Mouse (Mus musculus) embryo, embryonic 9.5 days (tissue): ENCODE results near the gene Btbd18.
"Not testable (repeated sequence)": the region's sequence is repeated elsewhere in the genome, so short reads cannot be mapped to it uniquely, and the experiment has no call there.

Experiments used
- DNase-seq: peaks from one replicate; pipeline ENCODE4 v3.0.0-alpha.2; 2017; ENCODE audit errors: extremely low spot score

Gene Btbd18

DNA sequence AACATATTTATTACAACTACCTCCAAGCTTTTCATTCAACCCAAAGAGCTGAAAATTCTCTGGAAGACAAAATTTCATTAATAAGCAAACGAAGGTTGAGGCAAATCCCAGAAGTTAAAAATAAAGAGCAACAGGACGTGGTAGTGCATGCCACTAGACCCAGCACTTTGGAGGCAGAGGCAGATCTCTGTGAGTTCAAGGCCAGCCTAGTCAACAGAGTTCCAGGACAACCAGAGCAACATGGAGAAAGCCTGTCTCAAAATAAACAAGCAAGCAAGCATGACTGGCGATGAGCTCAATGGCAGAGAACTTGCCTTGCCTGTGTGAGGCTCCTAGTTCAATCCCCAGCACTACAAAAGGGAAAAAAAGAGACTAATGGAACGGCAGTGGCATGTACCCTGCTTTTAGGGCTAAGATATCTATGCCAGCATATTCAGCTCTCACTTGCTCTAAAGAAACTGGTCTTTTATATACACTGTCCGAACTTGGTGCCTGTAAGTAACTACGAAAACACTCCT lies 11.8 kb upstream of the Btbd18 start:
- DNase-seq, result no peak

- no peak for DNase-seq
Measured at GRCm38 (mm10) chr2:84648369-84648768, 10.5 kb upstream of the Btbd18 start.

- DNase-seq, result no peak
Measured at GRCm38 (mm10) chr2:84649674-84650073, 9.2 kb upstream of the Btbd18 start.

DNA sequence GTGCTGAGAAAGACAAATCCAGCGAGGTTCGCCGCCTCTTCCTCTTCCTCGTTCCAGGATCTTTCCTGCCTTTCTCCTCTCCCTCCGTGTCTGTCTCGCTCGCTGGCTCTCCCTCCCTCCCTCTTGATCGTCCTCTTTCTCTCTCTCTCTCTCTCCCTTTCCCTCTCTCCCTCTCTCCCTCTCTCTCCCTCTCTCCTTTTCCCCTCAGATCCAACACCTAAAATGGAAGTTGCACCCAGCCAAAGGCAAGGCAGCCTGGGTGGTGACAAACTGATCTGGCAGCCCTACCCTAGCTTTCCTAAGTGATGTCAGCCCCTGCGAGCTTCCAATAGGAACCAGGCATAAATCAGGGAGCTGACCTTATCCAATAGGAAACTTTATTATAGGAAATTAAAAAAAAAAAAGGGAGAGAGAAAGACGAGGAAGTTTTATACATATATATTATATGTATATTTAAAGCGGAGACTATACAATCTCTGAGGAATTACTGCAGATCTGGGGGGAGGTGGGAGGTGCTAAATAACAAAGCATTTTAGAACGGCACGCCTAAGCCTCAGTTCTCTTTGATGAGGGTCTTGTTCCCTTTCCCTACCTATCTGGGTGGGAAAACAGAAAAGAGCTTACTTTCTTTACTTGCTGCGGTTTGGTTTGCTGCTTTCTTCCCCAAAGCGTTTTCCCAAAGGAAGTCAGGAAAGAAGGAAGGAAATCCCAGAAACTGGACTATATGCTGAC lies 8.2 kb upstream of the Btbd18 start, which contains the start of gene Ctnnd1:
Gene Ctnnd1 (minus strand): TSS at position 302 of the 732 bp plus-strand sequence.
- DNase-seq, result peak; percentile 84

DNA sequence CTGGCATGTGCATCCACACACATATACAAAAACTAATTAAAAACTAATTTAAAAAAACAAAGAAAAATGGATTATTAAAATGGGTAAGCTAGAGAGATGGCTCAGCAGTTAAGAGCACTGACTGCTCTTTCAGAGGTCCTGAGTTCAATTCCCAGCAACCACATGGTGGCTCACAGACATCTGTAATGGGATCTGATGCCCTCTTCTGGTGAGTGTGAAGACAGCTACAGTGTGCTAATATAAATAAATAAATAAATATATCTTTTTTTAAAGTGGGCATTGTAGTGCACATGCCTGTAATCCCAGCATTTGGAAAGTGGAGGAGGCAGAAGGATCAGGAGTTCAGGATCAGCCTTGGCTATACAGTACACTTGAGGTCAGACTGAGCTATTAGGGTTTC lies 5.5 kb upstream of the Btbd18 start:
- DNase-seq, result no peak

DNA sequence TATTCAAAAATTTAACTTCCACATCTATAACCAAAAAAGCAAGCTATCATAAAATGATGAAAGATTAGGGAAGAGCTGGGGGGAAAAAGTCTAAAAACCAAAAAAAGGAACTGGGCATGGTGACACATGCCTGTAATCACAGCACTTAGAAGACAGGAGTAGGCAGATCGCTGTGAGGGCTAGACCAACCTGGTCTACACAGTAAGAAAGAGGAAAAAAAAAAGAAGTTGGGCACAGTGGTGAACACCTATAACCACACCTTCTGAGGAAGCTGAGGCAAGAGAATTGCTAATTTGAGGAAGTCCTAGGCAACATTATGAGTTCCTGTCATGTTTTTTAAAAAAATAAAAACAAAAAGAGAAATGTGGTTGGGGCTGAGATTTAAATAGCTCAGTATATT lies 3.0 kb upstream of the Btbd18 start:
- no peak for DNase-seq

GRCm38 (mm10) chr2:84660253-84660652 lies 1.4 kb downstream of the Btbd18 start:
- DNase-seq, result no peak

- no peak for DNase-seq
Measured at GRCm38 (mm10) chr2:84662866-84663265, 4.0 kb downstream of the Btbd18 start.

- DNase-seq, result no peak
Measured at GRCm38 (mm10) chr2:84666081-84666480, 7.2 kb downstream of the Btbd18 start.

- no peak for DNase-seq
Measured at GRCm38 (mm10) chr2:84669828-84670568, 11.1 kb downstream of the Btbd18 start.

GRCm38 (mm10) chr2:84670569-84670933 lies 11.7 kb downstream of the Btbd18 start, which contains the start of gene Selenoh:
TSS of gene Selenoh (minus strand) at chr2:84670770.
- DNase-seq, result peak; percentile 94

DNA sequence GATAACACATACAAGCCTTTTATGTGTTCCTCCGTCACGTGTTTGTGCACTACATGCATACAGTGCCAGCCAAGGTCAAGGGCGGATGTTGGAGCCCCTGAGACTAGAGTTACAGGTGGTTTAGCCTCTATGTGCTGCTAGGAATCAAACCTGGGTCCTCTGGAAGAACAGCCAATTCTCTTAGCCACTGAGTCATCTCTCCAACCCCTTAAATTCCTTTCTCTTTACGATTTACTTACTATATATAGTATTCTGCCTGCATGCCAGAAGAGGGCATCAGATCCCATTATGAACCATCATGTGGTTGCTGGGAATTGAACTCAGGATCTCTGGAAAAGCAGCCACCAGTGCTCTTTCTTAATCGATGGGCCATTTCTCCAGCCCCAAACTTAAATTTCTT lies 12.7 kb downstream of the Btbd18 start:
- DNase-seq, result not testable (repeated sequence)

DNA sequence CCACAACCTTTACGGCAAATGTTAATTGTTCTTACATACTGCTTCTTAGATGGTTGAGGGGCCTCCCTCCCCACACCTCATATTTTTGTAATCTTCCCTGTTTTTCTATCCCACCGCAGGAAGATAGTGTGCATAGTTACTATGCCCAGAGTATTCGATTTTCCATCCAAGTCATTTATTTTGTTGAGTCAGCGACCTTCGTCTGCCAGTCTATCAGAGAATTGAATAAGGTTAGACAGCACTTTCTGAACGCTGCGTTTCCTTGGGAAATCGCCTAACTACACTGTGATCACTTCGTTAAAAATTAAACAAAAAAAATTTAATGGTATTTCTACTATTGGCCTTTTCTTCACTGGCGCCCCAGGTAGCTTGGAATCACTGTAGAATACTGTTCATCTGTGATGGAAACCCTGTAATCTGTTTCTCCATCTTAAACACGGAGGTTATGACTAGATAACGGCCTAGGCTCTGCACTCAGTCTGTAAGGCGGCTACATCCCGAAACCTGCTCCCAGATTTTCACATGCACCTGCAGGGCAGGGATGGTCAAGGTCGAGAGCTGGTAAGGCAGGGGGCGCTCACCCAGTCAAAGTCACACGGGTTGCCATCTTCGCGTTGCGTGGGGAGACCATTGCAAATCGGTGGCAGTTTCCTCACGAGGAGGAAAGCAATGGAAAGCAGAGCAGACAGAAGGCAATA lies 18.5 kb downstream of the Btbd18 start:
- DNase-seq, result peak; percentile 72

- peak; percentile 91 for DNase-seq
Measured at GRCm38 (mm10) chr2:84677968-84678880, 19.3 kb downstream of the Btbd18 start, which contains the start of the genes Gm28635 and Med19. TSS of gene Gm28635 (minus strand) at chr2:84678041. TSS of gene Med19 (plus strand) at chr2:84678402.

DNA sequence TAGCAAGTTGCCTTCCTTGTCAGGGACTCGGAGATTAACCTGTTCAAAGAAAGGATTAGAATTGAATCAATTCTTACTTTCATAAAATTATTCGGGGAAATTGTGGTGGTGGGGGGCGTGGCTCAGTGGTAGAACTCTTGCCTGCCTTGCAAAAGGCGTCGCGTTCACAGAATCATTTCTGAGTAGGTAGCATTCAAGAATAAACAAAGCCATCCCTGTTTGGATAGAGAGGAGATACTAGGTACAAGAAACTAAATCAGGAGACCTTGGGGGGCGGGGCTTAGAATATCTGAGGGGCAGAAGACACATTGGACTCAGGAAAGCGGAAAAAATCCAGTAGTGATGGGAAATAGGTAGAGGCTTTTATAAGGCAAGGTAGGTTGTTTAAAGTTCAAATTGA lies 20.1 kb downstream of the Btbd18 start, which contains the start of gene Tmx2:
Gene Tmx2 (minus strand): TSS at position 125 of the 400 bp plus-strand sequence.
- DNase-seq, result no peak

DNA sequence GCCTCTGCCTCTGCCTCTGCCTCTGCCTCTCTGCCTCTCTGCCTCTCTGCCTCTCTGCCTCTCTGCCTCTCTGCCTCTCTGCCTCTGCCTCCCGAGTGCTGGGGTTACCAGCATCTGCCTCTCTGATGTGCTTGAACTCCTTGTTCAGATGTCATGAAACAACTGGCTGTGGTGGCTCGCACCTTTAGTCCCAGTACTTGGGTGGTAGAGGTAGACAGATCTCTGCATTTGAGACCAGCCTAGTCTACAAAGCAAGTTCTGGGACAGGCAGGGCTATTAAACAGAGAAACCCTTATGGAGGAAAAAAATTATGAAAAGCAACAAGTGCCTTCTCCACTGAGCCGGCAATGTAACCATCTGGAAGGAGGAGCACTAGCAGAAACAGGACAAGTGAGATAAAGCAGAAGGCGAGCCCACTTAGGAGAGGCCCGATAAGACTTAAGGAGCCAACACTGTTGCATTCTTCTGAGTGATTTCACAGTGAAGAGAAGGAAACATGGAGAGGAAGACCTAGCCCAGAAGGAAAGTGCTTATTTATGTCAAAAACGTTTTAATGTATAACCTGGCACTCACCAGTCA lies 23.8 kb downstream of the Btbd18 start:
- DNase-seq, result no peak

- DNase-seq, result no peak
Measured at GRCm38 (mm10) chr2:84688080-84688844, 29.4 kb downstream of the Btbd18 start.

GRCm38 (mm10) chr2:84690050-84690449 lies 31.2 kb downstream of the Btbd18 start:
- no peak for DNase-seq

DNA sequence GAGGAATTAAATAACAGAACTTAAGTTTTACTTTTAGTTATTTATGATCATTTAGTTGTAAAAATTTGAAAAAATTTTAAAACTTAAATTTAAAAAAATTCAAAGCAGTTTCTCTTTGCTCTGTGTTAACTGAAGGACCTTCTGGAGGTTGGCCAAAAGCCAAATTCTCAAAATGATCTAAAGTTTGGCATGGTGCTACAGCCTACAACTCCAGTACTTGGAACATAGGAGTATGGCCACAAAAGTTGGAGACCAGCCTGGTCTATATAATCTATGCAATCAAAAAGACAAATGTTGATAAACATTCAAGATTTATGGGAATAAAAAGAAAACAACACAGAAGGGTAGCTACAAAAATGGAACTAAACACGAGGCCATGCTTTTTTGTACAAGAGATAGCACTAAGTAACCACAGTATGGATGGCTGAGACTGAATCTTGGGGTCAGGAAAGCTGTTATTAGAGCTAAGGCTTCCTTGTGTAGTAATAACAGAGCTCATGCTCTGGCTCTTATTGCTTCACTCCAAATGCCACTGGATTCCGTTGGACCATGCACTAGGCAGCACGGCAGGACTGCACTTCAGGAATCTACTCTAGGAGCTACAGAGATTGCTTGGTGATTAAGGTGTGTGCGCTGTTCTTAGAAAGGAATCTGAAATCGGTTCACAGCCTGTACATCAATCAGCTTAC lies 36.3 kb downstream of the Btbd18 start:
- no peak for DNase-seq
